Mouse (Mus musculus): Measurements from ENCODE around the gene Gm20388. TPM values are rescaled to one million over a fixed set of nuclear protein-coding genes. Genes with fewer than 3 reads are reported as not detected.

The Gm20388 gene
- polyA plus RNA-seq, 1 experiment from 2014 or later: not detected

GRCm38 (mm10) chr8:123761266-123761882 is 3850.7 kb downstream of the Gm20388 start:
- 41% methylated on average over 12 of the region's 12 CpGs for WGBS
- no peak overlapping the region for H3K4me2 ChIP-seq (ENCODE audit: low read length)
- no peak overlapping the region for H3K9ac ChIP-seq (ENCODE audit: low read length)
- no peaks in the 10 kb centered on the region for H3K27me3 ChIP-seq (ENCODE audit: control insufficient read depth, insufficient read depth, low read length)
- no peaks in the 10 kb centered on the region for H3K36me3 ChIP-seq (ENCODE audit: control insufficient read depth, insufficient read depth, low read length)
- no peak overlapping the region for H3K4me3 ChIP-seq (ENCODE audit: control insufficient read depth in 1 of 2, insufficient read depth in 1 of 2, low read depth in 1 of 2, low read length in 2 of 2)
- H3K9me3 ChIP-seq (ENCODE audit: control insufficient read depth, low read length): no peaks in the 10 kb centered on the region
- ATAC-seq (ENCODE audit: insufficient number of reproducible peaks, insufficient read depth, low FRiP score, low read depth): peak; percentile 62; the same call in 1 of the 2 replicates
- H3K27ac ChIP-seq (replicated peaks in 1 of 2; ENCODE audit: control insufficient read depth in 1 of 2, insufficient read depth in 1 of 2, low read depth in 2 of 2, low read length in 2 of 2): peak overlapping the region; percentile 25 to 57
- H3K4me1 ChIP-seq (ENCODE audit: control insufficient read depth in 2 of 2, insufficient read depth in 2 of 2, low read length in 2 of 2): peaks cover 17 to 27% of the 10 kb centered on the region in 2 experiments

GRCm38 (mm10) chr8:123761883-123762270 is 3851.2 kb downstream of the Gm20388 start:
- no peak for ATAC-seq (ENCODE audit: insufficient number of reproducible peaks, insufficient read depth, low FRiP score, low read depth)
- Histone ChIP-seq H3K27ac (replicated peaks in 1 of 2; ENCODE audit: control insufficient read depth in 1 of 2, insufficient read depth in 1 of 2, low read depth in 2 of 2, low read length in 2 of 2) (peak overlapping the region; percentile 18 to 65), H3K4me1 (ENCODE audit: control insufficient read depth in 2 of 2, insufficient read depth in 2 of 2, low read length in 2 of 2) (peaks cover 17 to 27% of the 10 kb centered on the region in 2 experiments), H3K4me2 (ENCODE audit: low read length) (no peak overlapping the region), H3K36me3 (ENCODE audit: control insufficient read depth, insufficient read depth, low read length) (no peaks in the 10 kb centered on the region), H3K9ac (ENCODE audit: low read length) (no peak overlapping the region), H3K27me3 (ENCODE audit: control insufficient read depth, insufficient read depth, low read length) (no peaks in the 10 kb centered on the region; the same call in 1 of the 2 replicates), H3K4me3 (ENCODE audit: control insufficient read depth in 1 of 2, insufficient read depth in 1 of 2, low read depth in 1 of 2, low read length in 2 of 2) (no peak overlapping the region), H3K9me3 (ENCODE audit: control insufficient read depth, low read length) (no peaks in the 10 kb centered on the region)
- WGBS: 39% methylated on average over 4 of the region's 4 CpGs

GRCm38 (mm10) chr8:123763355-123763754 is 3852.7 kb downstream of the Gm20388 start:
- ATAC-seq (ENCODE audit: insufficient number of reproducible peaks, insufficient read depth, low FRiP score, low read depth): no peak

GRCm38 (mm10) chr8:123764671-123765070 is 3854.0 kb downstream of the Gm20388 start:
- Histone ChIP-seq H3K4me2 (ENCODE audit: low read length) (no peak overlapping the region), H3K4me3 (ENCODE audit: control insufficient read depth in 1 of 2, insufficient read depth in 1 of 2, low read depth in 1 of 2, low read length in 2 of 2) (no peak overlapping the region), H3K4me1 (ENCODE audit: control insufficient read depth in 2 of 2, insufficient read depth in 2 of 2, low read length in 2 of 2) (peaks cover 20 to 31% of the 10 kb centered on the region in 2 experiments), H3K9me3 (ENCODE audit: control insufficient read depth, low read length) (no peaks in the 10 kb centered on the region), H3K27me3 (ENCODE audit: control insufficient read depth, insufficient read depth, low read length) (no peaks in the 10 kb centered on the region; the same call in 1 of the 2 replicates), H3K9ac (ENCODE audit: low read length) (no peak overlapping the region), H3K36me3 (ENCODE audit: control insufficient read depth, insufficient read depth, low read length) (no peaks in the 10 kb centered on the region), H3K27ac (replicated peaks in 1 of 2; ENCODE audit: control insufficient read depth in 1 of 2, insufficient read depth in 1 of 2, low read depth in 2 of 2, low read length in 2 of 2) (no peak overlapping the region)
- ATAC-seq (ENCODE audit: insufficient number of reproducible peaks, insufficient read depth, low FRiP score, low read depth): no peak
- 34% methylated on average over 4 of the region's 4 CpGs for WGBS

More at GRCm38 (mm10) chr8:123763355-123763754, 3852.7 kb downstream of the Gm20388 start:
- 57% methylated on average over 7 of the region's 7 CpGs for WGBS
- H3K27me3 ChIP-seq (ENCODE audit: control insufficient read depth, insufficient read depth, low read length): no peaks in the 10 kb centered on the region; the same call in 1 of the 2 replicates
- peaks cover 20 to 30% of the 10 kb centered on the region in 2 experiments for H3K4me1 ChIP-seq (ENCODE audit: control insufficient read depth in 2 of 2, insufficient read depth in 2 of 2, low read length in 2 of 2)
- no peaks in the 10 kb centered on the region for H3K9me3 ChIP-seq (ENCODE audit: control insufficient read depth, low read length)
- no peak overlapping the region for H3K4me2 ChIP-seq (ENCODE audit: low read length)
- H3K36me3 ChIP-seq (ENCODE audit: control insufficient read depth, insufficient read depth, low read length): no peaks in the 10 kb centered on the region
- H3K4me3 ChIP-seq (ENCODE audit: control insufficient read depth in 1 of 2, insufficient read depth in 1 of 2, low read depth in 1 of 2, low read length in 2 of 2): no peak overlapping the region
- H3K27ac ChIP-seq (replicated peaks in 1 of 2; ENCODE audit: control insufficient read depth in 1 of 2, insufficient read depth in 1 of 2, low read depth in 2 of 2, low read length in 2 of 2): peak overlapping the region in 1 of 2 experiments; percentile 65; a peak in 1 of 4 replicates
- no peak overlapping the region for H3K9ac ChIP-seq (ENCODE audit: low read length)

GRCm38 (mm10) chr8:123766516-123766915 is 3855.9 kb downstream of the Gm20388 start:
- no peak overlapping the region for H3K4me2 ChIP-seq (ENCODE audit: low read length)
- ATAC-seq (ENCODE audit: insufficient number of reproducible peaks, insufficient read depth, low FRiP score, low read depth): no peak
- no peaks in the 10 kb centered on the region; the same call in 1 of the 2 replicates for H3K27me3 ChIP-seq (ENCODE audit: control insufficient read depth, insufficient read depth, low read length)
- no peak overlapping the region for H3K4me3 ChIP-seq (ENCODE audit: control insufficient read depth in 1 of 2, insufficient read depth in 1 of 2, low read depth in 1 of 2, low read length in 2 of 2)
- H3K9me3 ChIP-seq (ENCODE audit: control insufficient read depth, low read length): no peaks in the 10 kb centered on the region
- no peaks in the 10 kb centered on the region for H3K36me3 ChIP-seq (ENCODE audit: control insufficient read depth, insufficient read depth, low read length)
- WGBS: 69% methylated on average over 4 of the region's 4 CpGs
- H3K27ac ChIP-seq (replicated peaks in 1 of 2; ENCODE audit: control insufficient read depth in 1 of 2, insufficient read depth in 1 of 2, low read depth in 2 of 2, low read length in 2 of 2): no peak overlapping the region
- no peak overlapping the region for H3K9ac ChIP-seq (ENCODE audit: low read length)
- peaks cover 10 to 21% of the 10 kb centered on the region in 2 experiments; a peak in 3 of 4 replicates for H3K4me1 ChIP-seq (ENCODE audit: control insufficient read depth in 2 of 2, insufficient read depth in 2 of 2, low read length in 2 of 2)

GRCm38 (mm10) chr8:123767874-123768273 is 3857.2 kb downstream of the Gm20388 start:
- no peaks in the 10 kb centered on the region for H3K9me3 ChIP-seq (ENCODE audit: control insufficient read depth, low read length)
- peaks cover 3 to 15% of the 10 kb centered on the region in 2 experiments; a peak in 3 of 4 replicates for H3K4me1 ChIP-seq (ENCODE audit: control insufficient read depth in 2 of 2, insufficient read depth in 2 of 2, low read length in 2 of 2)
- no peaks in the 10 kb centered on the region for H3K36me3 ChIP-seq (ENCODE audit: control insufficient read depth, insufficient read depth, low read length)
- ATAC-seq (ENCODE audit: insufficient number of reproducible peaks, insufficient read depth, low FRiP score, low read depth): no peak
- H3K9ac ChIP-seq (ENCODE audit: low read length): no peak overlapping the region
- H3K27me3 ChIP-seq (ENCODE audit: control insufficient read depth, insufficient read depth, low read length): no peaks in the 10 kb centered on the region; the same call in 1 of the 2 replicates
- no peak overlapping the region for H3K27ac ChIP-seq (replicated peaks in 1 of 2; ENCODE audit: control insufficient read depth in 1 of 2, insufficient read depth in 1 of 2, low read depth in 2 of 2, low read length in 2 of 2)
- no peak overlapping the region for H3K4me3 ChIP-seq (ENCODE audit: control insufficient read depth in 1 of 2, insufficient read depth in 1 of 2, low read depth in 1 of 2, low read length in 2 of 2)
- no peak overlapping the region for H3K4me2 ChIP-seq (ENCODE audit: low read length)
- 64% methylated on average over 8 of the region's 8 CpGs for WGBS

GRCm38 (mm10) chr8:123768492-123769356 is 3858.1 kb downstream of the Gm20388 start:
- Histone ChIP-seq H3K27me3 (ENCODE audit: control insufficient read depth, insufficient read depth, low read length) (no peaks in the 10 kb centered on the region; the same call in 1 of the 2 replicates), H3K4me2 (ENCODE audit: low read length) (no peak overlapping the region), H3K4me3 (ENCODE audit: control insufficient read depth in 1 of 2, insufficient read depth in 1 of 2, low read depth in 1 of 2, low read length in 2 of 2) (no peak overlapping the region), H3K27ac (replicated peaks in 1 of 2; ENCODE audit: control insufficient read depth in 1 of 2, insufficient read depth in 1 of 2, low read depth in 2 of 2, low read length in 2 of 2) (no peak overlapping the region), H3K9me3 (ENCODE audit: control insufficient read depth, low read length) (no peaks in the 10 kb centered on the region), H3K36me3 (ENCODE audit: control insufficient read depth, insufficient read depth, low read length) (no peaks in the 10 kb centered on the region), H3K9ac (ENCODE audit: low read length) (no peak overlapping the region), H3K4me1 (ENCODE audit: control insufficient read depth in 2 of 2, insufficient read depth in 2 of 2, low read length in 2 of 2) (peaks cover 3 to 10% of the 10 kb centered on the region in 2 experiments; a peak in 2 of 4 replicates)
- WGBS: 60% methylated on average over 16 of the region's 16 CpGs
- no peak for ATAC-seq (ENCODE audit: insufficient number of reproducible peaks, insufficient read depth, low FRiP score, low read depth)

Data from heart, embryonic 14.5 days (tissue).